Mouse (Mus musculus): ENCODE results near the gene Psors1c2.

Gene Psors1c2

DNA sequence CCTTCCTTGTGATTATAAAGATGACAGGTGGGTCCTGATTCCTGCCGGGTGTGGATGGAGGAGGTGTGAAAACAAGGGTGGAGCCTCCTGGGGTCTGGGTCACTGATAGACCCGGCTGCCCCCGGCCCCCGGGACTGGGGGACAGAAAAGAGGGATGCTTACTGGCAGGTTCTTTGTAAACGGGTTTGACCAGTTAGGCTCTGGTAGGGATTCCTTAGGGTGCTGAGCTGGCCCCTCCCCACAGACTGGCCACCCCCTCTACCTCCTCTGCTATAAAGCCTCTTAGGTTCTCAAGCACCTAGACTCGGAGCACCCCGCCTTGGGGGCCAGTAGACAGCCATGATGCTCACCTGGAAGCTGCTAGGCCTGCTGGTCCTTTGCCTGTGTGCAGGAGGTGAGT lies at the start of gene Psors1c2:
TSS of gene Psors1c2 (plus strand) at position 301 of the 400 bp plus-strand sequence.
- TF ChIP-seq GATA4 (IDR thresholded peaks at IDR 0.05; ENCODE audit: insufficient replicate concordance, low read length) = no peak

- TF ChIP-seq GATA4 (IDR thresholded peaks at IDR 0.05; ENCODE audit: insufficient replicate concordance, low read length) = no peak
Observed at GRCm38 (mm10) chr17:35484066-35484465, 48.9 kb upstream of the Psors1c2 start.

GRCm38 (mm10) chr17:35485702-35486101 lies 47.3 kb upstream of the Psors1c2 start:
- TF ChIP-seq GATA4 (IDR thresholded peaks at IDR 0.05; ENCODE audit: insufficient replicate concordance, low read length) = no peak

GRCm38 (mm10) chr17:35486726-35487125 lies 46.3 kb upstream of the Psors1c2 start:
- TF ChIP-seq GATA4 (IDR thresholded peaks at IDR 0.05; ENCODE audit: insufficient replicate concordance, low read length) = no peak

GRCm38 (mm10) chr17:35488041-35488440 lies 45.0 kb upstream of the Psors1c2 start:
- TF ChIP-seq GATA4 (IDR thresholded peaks at IDR 0.05; ENCODE audit: insufficient replicate concordance, low read length) = no peak

DNA sequence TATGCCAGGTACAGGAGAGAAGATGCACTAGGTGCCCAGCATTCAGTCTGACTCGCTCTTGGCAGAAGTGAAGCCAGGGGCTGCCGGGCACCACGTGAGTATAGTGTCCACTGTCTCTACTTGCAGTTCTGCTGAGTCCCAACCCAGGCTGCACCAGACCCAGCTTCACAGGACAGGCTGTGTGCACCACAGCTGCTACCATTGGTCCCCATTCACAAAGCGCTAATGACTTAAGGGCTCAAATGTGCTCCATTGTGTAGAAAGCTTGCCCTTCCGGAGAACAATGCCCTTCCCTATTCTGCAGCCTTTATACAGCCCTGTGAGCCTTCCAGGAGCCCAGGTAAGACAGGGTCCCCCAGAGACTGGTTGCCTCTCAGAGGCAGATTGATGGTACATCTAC lies 42.7 kb upstream of the Psors1c2 start:
- TF ChIP-seq GATA4 (IDR thresholded peaks at IDR 0.05; ENCODE audit: insufficient replicate concordance, low read length) = no peak

- no peak for TF ChIP-seq GATA4 (IDR thresholded peaks at IDR 0.05; ENCODE audit: insufficient replicate concordance, low read length)
Observed at GRCm38 (mm10) chr17:35497124-35497523, 35.9 kb upstream of the Psors1c2 start.

DNA sequence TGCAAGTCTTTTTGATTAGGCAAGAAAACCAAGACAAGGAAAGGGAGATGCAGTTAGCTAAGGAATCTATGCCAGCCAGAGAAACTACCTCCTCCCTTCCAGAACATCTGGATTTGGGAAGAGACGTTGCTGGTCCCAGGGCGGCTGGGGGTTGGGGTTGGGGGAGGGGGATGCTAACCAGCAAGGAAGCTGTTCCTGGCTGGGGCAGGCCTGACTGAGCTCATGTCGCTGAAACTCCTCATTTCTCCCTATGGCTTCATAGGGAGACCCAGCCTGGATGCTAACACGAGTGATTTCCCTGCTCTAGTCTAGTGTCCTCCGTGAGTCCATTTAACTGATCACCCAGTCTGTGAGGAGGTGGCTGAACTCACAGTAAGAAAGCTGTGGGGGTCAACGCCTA lies 30.8 kb upstream of the Psors1c2 start:
- no peak for TF ChIP-seq GATA4 (IDR thresholded peaks at IDR 0.05; ENCODE audit: insufficient replicate concordance, low read length)

DNA sequence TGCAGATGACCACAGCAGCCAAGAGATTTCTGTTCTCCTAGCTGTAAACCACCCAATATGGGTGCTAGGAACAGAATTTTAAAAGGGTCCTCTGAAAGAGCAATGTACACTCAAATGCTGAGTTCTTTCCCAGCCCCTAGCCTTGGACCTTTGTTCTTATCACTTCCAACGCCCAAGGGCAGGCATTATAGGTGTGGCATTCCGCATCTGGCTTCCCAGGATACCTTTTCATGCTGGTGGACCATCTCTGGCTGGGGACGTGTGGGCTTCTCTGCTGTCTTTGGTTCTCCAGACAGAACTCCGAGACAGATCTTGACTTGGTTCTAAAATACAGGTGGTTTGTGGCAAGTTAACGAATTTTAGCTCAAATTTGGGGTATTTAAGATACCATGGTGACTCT lies 30.2 kb upstream of the Psors1c2 start:
- TF ChIP-seq GATA4 (IDR thresholded peaks at IDR 0.05; ENCODE audit: insufficient replicate concordance, low read length) = no peak

GRCm38 (mm10) chr17:35503849-35504248 lies 29.2 kb upstream of the Psors1c2 start:
- TF ChIP-seq GATA4 (IDR thresholded peaks at IDR 0.05; ENCODE audit: insufficient replicate concordance, low read length) = no peak

DNA sequence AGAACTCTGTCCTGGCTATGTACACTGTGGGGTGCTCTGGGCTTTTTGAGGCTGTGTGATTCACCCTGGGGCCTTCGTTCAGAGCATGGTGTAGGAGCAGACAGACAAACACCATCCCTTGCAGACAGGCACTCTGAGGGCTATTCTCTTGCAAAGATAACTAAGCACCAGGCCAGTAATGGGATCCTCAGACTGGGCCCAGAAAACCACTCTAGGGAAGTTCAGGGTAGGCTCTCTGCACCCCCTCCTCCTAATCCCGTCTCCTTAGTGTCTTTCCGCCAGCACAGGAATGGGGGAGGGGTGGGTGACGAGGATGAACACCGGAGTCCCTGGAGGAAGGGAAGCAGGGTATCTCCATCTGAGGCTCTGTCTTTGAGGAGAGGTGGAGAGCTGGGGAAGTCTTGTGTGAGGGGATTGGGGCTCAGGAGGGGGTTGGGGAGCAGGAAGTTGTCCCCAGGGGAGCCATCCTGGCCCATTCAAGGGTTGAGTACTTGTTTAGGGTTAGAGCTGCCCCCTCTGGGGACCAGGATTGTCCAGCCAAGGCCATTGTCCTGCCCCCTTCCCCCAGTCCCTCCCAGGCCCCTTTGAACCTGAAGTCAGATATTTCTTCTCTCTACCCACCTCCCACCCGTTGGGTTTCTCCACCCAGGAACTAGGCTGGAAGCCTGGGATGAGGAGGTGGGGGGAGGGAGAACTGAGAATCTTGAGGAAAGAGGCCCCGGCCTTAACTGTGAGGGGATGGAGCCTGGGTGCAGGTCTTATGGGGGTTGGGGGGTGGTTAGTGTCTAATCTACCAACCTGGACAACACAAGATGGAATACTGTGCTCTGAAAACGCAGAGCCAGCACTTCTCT lies 28.1 kb upstream of the Psors1c2 start:
- no peak for TF ChIP-seq GATA4 (IDR thresholded peaks at IDR 0.05; ENCODE audit: insufficient replicate concordance, low read length)

DNA sequence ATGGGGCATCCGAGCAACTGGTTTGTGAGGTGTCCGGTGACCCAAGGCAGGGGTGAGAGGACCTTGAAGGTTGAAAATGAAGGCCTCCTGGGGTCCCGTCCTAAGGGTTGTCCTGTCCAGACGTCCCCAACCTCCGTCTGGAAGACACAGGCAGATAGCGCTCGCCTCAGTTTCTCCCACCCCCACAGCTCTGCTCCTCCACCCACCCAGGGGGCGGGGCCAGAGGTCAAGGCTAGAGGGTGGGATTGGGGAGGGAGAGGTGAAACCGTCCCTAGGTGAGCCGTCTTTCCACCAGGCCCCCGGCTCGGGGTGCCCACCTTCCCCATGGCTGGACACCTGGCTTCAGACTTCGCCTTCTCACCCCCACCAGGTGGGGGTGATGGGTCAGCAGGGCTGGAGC lies 27.2 kb upstream of the Psors1c2 start, which contains the start of gene Pou5f1:
TSS of gene Pou5f1 (plus strand) at position 243 of the 400 bp plus-strand sequence.
- no peak for TF ChIP-seq GATA4 (IDR thresholded peaks at IDR 0.05; ENCODE audit: insufficient replicate concordance, low read length)

GRCm38 (mm10) chr17:35506881-35507280 lies 26.1 kb upstream of the Psors1c2 start:
- TF ChIP-seq GATA4 (IDR thresholded peaks at IDR 0.05; ENCODE audit: insufficient replicate concordance, low read length) = no peak

DNA sequence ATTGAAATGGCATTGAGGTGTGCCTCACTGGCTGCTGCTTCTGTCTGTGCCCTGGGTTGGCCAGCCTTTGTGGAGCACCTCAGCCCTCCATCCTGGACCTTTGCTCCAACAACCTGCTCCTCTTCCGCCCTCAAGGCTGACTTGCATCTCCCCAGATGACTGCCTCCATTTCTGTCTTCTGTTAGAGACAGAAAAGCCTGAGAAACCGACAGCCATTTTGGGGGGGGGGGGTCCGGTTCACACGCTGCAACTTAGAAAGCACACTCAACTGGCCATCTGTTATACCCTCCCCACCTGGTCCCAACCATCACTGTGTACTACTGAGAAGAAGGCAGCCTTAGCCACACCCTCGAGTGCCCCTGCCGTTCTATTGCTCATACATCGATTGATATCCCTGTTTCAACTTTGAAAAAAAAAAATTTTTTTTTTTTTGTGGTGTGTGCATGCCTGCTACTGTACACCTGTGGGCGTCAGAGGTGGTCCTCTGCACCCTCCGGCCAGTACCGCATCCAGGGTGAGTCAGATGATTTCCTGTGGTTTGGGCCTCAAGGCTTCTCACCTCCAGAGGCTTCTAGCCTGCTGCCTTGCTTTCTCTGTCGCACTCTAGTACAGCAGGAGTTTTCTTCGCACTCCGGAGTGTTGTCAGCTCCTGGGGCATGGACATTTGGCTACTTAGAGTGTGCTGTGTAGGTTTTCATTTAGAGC lies 25.3 kb upstream of the Psors1c2 start:
- no peak for TF ChIP-seq GATA4 (IDR thresholded peaks at IDR 0.05; ENCODE audit: insufficient replicate concordance, low read length)

DNA sequence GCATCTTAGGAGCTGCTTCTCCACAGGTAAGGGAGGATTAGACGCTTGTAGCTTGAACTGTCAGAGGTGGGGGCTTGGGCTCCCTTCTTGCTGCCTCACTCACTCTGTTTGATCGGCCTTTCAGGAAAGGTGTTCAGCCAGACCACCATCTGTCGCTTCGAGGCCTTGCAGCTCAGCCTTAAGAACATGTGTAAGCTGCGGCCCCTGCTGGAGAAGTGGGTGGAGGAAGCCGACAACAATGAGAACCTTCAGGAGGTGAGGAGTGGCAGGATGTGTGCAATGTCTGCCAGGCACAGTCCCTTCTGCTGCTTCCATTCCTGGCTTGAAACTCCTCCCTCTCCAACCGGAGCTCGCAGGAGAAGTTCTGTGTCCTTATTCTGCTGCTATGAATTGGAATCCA lies 23.7 kb upstream of the Psors1c2 start:
- no peak for TF ChIP-seq GATA4 (IDR thresholded peaks at IDR 0.05; ENCODE audit: insufficient replicate concordance, low read length)

Measured in liver, adult (tissue).